Mouse (Mus musculus) ovary, postnatal 36 days (tissue): ENCODE data around the gene Capsl.

Experiments
- DNase-seq: peaks from one replicate; pipeline ENCODE4 v3.0.0; 2022; ENCODE audit warnings: low spot score, mixed read lengths

Gene Capsl

DNA sequence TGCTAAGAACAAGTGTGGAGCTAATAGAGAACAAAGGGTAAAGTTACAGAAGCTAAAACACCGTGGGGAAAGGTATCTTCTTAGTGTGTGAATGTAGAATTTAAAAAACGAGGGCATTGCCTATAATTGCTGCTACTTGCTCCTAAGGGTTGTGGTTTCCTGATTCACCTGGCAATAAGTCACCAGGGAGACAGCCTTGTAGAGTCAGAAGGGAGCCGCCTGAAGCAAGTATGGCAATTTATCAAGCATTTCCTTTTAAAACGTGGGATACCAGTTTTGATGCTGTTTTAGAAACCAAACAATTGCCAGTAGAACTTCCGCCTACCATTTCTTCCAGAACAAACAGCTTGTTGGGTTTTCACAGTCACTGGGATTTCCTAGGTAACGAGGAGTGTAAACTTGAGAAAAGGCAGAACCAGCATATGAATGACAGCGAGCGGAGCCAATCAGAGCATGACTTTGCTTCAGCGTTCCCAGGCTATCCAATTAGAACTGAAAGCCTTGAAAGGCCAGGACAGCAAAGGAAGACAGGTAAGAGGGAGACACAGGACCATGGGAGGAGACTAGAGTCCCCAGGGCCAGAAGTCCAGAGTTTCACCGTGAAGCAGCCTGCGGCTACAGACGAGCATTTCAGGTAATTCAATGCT is at the start of gene Capsl:
Gene Capsl (plus strand): TSS at position 495 of the 647 bp plus-strand sequence.
- DNase-seq: peak; percentile 64

DNA sequence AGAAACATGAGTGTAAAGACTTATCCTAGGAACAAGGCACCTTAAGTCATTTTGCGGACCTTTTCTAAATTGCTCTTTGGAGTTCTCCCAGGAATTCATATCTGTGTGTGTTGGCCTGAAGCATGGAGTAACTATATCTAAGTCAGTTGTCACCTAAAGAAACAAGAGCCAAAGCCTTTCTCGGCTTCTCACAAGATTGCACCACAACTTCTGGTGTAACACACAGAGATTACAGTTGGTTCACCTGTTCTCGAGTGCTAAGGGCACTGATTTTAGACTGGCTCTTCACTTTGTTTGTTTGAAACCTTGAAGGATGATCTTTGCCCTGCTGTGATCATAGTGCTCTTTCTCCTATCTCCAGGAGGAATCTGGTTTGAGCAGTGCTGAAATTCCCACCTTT is 26.4 kb upstream of the Capsl start:
- DNase-seq: no peak

DNA sequence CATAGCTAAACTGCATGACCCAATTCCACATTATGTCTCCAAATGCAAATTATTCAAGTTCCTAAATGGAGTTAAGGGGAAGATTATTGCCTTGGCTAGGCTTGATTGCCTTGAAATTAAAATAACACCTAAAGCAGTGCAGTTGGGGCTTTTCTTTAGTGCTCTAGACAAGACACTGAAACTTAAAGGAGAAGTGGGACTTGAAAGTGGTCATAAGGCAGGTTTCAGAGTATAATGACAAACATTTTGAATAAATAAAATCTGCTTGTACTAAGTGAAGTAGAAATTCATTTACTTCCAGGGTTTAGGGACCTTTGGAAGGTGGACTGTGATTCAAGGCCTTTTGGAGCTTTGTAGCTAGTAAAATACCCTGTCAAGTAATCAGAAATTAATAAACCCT is 14.7 kb upstream of the Capsl start:
- DNase-seq: no peak

DNA sequence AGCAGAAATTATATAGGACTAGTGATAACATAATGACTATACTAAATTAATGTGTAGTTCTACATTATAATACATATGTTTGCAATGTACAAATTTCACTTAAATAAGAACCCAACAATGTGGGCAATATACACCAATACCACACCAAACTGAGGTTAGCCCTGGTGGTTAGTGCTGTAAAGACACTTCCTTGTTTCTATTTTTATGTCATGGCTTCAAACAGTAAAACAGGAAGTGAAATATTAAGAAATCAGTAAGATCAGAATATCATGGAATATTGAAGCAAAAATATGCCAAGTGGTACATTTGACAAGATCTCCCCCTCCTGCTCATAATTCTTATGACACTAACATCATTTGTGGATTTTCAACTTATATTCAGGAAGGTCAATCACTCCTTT is 8.0 kb upstream of the Capsl start:
- no peak for DNase-seq

DNA sequence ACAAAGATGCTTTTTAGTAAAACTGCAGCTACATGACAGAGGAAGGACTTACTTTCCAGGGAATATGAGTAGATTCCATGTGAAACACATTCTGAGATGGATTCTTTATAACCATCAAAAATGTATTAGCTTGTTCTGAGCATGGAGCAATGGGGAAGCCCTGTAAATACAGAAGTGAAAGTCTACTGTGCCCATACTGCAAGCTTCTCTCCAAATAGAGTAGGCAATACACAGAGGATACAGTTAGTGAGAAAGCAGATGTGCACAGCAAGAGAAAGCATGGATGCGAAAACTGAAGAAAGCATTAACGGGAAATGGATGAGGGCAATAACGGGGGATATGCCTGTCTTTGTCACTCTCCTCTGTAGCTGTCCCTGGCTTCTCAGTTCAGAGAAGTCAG is 6.0 kb upstream of the Capsl start:
- no peak for DNase-seq

DNA sequence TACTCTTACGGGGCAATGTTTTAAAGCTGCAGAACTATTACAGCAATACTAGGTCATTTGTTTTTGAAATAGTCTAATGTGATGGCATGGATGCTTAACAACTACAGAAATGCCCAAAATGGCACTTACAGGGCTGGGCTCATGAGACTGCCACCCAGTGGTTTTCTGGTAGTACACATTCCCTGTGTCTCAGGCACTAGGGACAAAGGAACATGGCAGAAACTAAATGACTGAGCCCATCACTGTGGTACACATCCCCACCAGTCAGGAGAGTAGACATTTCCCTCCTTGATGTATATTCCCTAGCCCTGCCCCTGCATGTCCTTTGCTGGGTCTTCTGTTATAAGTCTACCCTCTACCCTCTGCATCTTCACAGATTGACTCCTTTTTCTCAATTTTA is 16.2 kb downstream of the Capsl start:
- DNase-seq: no peak

DNA sequence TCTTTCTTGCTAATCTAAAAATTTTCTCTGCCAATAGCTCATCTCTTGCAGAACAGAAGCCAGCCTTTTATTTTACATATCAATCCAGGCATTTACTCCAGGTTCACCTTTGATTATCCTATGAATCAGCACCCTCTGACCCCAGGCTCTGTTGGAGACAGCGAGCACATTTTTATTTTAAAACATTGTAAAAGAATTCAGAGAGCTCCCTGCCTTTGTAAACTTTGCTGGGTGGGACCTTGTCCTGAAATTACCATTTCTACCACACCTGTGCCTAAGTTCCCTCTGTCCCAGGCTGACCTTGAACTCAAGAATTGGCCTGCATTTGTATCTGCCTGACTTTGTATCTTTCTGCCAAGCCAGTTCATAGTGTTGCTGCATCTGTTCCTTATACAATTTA is 17.0 kb downstream of the Capsl start:
- DNase-seq: no peak

DNA sequence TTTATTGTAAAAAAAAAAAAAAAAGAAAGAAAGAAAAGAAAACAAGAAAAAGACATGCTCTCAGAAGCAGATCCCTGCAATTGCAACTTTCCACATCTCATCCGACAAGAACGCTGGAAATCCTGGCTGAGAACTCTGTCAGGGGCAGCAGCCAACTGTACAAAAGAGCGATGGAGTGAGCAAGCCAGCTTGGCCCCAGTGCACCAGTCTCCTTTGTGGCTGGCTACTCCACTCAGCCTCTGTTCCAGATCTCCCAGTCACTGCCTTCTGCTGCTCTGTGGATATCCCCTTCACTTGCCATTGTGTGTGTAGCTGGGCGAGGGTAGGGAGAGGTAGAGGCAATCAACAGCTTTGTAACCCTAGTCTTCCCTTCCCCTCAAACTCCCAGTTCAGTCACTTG is 18.4 kb downstream of the Capsl start:
- DNase-seq: peak; percentile 23

DNA sequence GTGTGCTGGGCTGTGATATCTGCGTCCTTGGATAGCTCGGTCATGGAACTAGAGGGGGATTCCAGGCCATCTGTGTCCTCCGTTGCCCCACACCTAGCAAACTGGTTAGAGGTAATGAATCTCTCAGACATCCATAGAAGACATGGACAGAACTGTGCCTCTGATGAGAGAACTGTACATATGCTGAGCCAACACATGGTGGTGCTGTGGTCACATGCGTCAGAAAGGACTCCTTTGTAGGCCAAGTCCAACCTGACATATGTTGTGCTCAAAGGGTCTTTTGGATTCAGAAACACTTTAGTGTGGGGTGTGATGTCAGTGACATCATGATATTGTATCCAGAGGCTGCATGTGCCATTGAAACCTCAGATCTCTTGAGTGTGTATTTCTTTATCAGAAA is 19.4 kb downstream of the Capsl start:
- DNase-seq: peak; percentile 26

DNA sequence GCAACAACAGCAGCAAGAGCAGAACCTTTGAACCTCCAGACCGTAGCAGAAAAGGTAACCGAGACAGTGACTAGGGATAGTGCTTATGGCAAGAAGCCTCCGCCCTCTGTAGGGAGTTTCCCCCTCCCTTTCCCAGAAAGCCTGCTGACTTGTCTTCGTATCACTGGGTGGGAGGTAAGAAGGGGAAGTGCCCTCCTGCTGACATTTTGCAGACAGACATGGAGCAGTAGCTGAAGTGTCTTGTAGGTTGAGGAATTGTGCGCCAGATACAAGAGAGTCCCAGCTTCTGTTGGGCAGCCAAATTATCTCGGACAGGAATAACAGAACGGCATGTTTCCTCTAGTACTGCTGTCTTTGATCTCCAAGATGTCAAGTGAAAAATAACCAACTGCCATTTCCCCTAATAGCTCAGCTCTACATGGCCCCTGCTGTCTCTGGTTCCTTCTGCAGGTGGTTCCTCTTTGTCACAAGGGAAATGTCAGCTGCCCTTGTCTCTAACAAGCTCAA is 27.7 kb downstream of the Capsl start:
- DNase-seq: no peak

DNA sequence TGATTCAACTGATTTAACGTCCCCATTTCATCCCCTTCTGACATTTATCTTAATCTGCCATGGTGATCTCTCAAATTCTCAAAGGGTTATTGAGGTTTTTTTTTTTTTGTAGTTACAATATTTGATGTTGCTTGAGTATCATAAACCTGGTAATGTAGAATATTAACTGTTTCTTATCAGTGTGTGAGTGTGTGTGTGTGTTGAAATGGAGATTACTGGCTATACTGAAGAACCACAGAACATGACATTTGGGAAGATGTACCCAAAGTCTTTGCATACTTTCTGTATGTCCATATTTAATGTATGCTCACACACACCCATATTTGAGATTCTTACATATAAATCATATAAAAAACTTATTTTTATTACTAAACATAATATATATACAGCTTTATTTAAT is 28.2 kb downstream of the Capsl start:
- DNase-seq: no peak

DNA sequence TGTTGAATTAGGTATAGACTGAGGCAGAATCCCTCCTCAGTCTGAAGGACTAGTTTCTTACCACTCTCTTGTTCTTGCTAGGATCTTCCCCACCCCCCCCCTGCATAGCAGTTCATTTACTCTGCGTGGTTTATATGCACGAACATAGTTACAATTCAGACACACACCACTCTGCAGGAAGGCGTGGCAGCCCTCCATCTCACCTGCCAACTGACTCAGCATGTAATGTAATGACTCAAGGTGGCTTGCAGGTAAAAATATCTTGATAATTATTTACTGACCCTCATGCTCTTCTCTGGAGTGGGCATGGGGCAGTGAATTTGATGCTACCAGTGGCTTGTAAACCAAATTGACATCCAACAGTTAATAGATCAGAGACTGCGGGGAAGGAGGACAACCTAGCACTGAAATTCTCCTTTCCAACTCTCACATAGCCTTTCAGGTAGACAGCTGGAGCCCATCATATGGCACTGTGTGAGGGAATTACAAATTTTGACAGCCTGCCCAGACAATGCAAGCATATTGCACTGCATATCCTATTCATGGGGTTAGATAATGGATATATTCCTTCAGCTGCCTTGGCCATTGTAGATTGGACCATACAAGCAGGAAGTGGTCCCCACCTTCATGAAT is 35.3 kb downstream of the Capsl start:
- DNase-seq: no peak

DNA sequence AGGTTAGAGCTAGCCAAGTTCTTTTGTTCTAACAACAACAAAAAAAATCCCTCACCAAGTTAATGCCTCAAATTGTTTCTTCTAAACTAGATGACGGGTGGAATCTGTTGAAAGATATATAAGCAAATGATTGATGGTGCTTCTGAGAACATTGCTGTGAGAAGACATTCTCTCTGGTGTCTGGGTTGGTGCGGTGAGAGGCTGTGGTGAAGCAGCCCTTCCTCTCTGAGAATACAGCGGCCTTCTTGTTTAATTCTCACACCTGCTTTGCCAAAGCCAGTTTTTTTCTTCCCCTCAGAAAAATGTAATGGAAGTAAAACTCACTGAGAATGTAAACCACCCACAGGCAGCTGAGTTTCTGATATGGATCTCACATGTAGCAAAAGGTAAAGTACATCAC is 36.3 kb downstream of the Capsl start:
- DNase-seq: no peak

DNA sequence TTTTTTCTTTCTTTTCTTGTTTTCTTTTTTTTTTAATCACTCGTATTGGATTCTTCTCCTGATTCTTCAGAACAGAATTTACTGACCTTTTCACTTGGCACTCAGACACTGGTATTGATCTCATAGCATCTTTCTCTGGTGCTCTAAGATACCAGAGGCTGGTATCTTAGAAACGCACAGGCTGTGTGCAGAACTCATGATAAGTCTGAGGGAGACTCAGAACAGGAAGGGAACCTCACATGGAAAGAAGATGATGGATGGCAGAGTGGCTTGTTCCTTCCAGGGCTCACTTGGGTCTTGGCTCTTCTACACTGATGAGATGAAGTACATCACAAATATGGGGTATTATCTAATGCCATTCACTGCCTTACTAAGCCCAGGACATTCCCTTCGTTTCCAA is 36.8 kb downstream of the Capsl start:
- DNase-seq: no peak

DNA sequence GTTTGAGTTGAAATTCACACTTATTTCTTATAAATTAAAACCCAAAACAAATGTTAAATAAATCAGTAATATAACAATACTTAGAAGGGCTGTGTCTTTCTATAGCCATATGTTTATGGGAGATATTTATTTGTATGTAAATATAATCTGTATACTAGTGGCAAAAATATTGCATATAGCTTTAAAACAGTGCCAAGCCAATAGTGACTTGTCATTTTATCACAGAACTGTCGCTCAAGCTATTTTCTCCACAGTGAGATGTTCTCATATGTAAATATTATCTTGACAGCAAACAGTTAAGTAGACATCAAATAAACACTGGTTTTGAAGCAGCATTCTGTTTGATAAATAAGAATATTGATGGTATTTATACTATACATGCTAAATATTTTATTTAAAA is 37.4 kb downstream of the Capsl start:
- DNase-seq: no peak

DNA sequence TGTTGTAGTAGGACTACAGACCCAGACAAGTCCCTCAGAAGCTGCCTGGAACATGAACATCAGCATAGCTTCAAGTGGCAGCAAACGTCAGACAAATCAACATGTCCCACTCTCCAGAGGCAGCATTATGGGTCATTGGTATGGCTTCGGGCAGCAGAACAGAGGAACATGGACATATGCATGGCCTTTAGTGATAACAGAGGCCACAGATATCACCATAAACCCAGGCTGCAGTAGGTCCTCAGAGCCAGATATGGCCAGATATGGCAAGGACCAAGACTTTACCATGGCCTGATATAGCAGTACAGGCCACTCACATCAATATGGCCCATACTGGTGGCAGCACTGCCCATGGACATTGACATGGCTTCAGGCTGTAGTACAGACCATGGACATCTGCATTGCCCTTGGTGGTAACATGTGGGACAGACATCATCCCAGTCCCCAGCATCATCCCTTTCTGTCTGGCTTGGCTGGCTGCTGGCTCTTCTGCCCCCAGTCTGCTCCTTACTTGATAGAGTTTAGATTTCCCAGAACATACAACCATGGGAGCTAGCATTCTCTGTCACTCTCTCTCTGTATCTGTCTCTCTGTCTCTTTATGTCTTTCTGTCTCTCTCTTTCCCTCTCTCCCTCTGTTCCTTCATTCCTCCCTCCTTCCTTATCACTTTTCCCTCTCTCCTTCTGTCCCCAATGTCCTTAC is 53.7 kb downstream of the Capsl start:
- no peak for DNase-seq

DNA sequence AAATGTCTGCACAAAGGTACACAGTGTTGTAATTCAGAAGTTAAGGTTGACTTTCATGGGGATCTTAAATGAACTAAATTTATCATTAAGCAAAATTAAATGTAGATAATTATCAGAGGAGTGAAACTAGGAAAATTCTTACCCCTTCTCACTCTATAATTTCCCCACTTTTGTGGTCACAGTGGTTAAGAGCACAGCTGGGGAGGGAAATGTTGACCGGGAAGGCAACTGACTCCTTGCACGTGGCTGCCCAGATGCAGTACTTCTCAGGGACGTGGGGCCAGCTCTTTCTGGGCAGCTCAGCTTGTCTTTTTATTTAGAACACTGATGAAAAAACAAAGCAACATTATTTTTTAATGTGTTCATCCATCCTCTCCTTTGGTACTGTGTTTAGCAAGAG is 56.2 kb downstream of the Capsl start:
- DNase-seq: no peak
